Mouse (Mus musculus): Measurements from ENCODE around the gene Zfp629. TPM values are rescaled to one million over a fixed set of nuclear protein-coding genes. Genes with fewer than 3 reads are reported as not detected.

Zfp629 gene
- polyA plus RNA-seq, 1 experiment from 2014 or later = 26.1 TPM

DNA sequence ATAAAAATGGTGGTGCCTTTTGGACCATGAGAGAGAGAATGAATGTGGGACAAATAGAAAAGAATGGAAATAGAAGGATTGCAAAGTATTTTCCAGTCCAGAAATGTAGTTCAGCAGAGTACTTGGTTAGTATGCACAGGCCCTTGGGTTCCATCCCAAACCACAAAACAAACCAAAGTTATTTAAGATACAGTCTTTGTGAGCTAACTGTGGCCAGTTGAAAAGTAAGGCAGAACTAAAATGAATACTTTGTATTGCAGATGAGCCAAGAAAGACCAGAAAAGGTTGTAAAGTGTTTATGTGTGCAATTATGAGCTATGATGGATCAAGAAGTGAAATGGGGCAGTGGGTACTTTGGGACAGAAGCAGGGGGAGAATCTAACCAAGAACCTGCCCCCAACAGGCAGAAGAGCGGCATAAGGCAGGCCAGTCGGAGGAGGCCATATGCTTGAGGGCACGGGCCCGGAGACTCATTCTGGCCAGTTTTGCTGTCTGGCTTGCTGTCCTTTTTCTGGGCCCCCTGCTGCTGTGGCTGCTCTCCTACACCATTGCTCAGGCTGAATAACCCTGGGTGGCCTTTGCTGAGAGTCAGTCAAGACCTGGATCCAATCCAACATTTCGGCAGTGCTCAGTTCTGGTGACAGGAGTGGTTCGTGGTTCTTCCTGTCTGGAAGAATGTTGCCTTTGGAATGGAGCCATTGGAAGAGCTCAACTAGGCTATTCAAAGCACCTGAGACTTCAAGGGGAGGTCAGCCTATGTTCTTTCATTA lies 51.0 kb downstream of the Zfp629 start:
- no peaks in the 10 kb centered on the region for H3K27me3 ChIP-seq
- 88% methylated on average over 6 of the region's 6 CpGs for WGBS
- no peak overlapping the region for H3K4me3 ChIP-seq (replicated peaks)
- no peaks in the 10 kb centered on the region for H3K9me3 ChIP-seq
- H3K27ac ChIP-seq = no peak overlapping the region
- H3K36me3 ChIP-seq = peaks cover 77% of the 10 kb centered on the region
- no peak overlapping the region for H3K9ac ChIP-seq (replicated peaks)
- ATAC-seq (ENCODE audit: insufficient number of reproducible peaks, insufficient read depth, low FRiP score, low TSS enrichment, low read depth) = no peak
- no peak overlapping the region for H3K4me2 ChIP-seq
- no peaks in the 10 kb centered on the region for H3K4me1 ChIP-seq (replicated peaks)

DNA sequence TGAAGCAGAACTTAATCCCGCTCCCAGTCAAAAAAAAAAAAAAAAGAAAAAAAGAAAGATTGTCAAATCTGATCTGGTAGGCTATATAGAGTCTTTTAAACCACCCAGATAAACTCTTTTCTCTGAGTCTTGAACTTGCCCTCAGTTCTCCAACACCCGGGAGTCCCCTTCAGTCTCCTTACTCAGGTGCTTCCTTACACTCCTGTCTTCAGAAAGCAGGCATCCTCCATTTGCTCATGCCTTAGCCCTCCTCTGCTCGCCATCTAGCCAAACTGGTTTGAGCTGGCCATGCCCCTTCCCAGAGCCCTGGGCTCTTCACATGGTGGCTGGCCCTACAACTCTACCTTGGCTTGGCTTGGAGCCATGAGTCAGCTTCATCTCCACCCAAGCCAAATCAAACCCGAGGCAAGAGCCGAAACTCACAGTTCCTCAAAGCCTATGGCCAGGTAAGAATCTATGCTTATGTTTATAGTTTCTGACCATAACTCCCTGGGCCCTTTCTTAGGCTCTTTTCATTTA lies 54.2 kb downstream of the Zfp629 start, which contains the start of gene Tmem265:
Tmem265 (plus strand) TSS at position 51 of the 519 bp plus-strand sequence.
- H3K36me3 ChIP-seq = peaks cover 88% of the 10 kb centered on the region
- 92% methylated on average over 5 of the region's 5 CpGs for WGBS
- H3K9ac ChIP-seq (replicated peaks) = no peak within 1 kb of the TSS

DNA sequence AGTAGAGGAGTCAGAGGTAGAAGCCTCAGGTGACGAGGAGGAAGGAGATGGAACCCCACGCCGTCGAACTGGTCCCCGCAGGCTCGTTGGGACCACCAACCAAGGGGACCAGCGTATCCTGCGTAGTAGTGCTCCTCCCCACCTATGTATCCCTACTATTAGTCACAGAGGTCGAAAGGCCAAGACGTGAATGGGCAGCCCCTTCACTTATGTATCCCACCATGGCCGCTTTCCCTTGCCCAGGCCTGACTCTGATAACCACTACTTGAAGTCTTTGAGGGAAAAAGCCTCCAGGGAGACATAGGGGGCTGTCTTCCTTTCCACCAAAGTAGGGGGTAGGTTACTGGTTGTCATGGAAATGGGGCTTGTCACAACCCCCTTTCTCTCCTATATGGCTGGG lies 55.0 kb downstream of the Zfp629 start:
- H3K36me3 ChIP-seq = peaks cover 89% of the 10 kb centered on the region
- H3K9me3 ChIP-seq = no peaks in the 10 kb centered on the region
- H3K27me3 ChIP-seq = no peaks in the 10 kb centered on the region
- H3K4me3 ChIP-seq (replicated peaks) = no peak overlapping the region
- ATAC-seq (ENCODE audit: insufficient number of reproducible peaks, insufficient read depth, low FRiP score, low TSS enrichment, low read depth) = peak; percentile 31; the same call in 1 of the 2 replicates
- no peaks in the 10 kb centered on the region for H3K4me1 ChIP-seq (replicated peaks)
- H3K4me2 ChIP-seq = no peak overlapping the region
- no peak overlapping the region for H3K27ac ChIP-seq
- H3K9ac ChIP-seq (replicated peaks) = no peak overlapping the region
- WGBS = 95% methylated on average over 11 of the region's 11 CpGs

More for the DNA sequence above, 54.2 kb downstream of the Zfp629 start, which contains the start of gene Tmem265:
- Histone ChIP-seq H3K4me1 (replicated peaks) (no peaks in the 10 kb centered on the region), H3K4me3 (replicated peaks) (no peak within 1 kb of the TSS), H3K27ac (no peak within 1 kb of the TSS), H3K4me2 (no peak within 1 kb of the TSS), H3K9me3 (no peaks in the 10 kb centered on the region), H3K27me3 (no peaks in the 10 kb centered on the region)
- no peak for ATAC-seq (ENCODE audit: insufficient number of reproducible peaks, insufficient read depth, low FRiP score, low TSS enrichment, low read depth)

Other genes starting within 250 kb of the Zfp629 start
- gene Zfp747, start 239.7 kb downstream of the Zfp629 start, polyA plus RNA-seq (2016; fragmentation: Nextera tagmentation; extraction: Ambion mirVana) = 9.2 and 10.1 TPM in 2 replicates
- 5.8 and 6.7 TPM in 2 replicates for gene 9130019O22Rik, start 228.6 kb downstream of the Zfp629 start, polyA plus RNA-seq (2016; fragmentation: Nextera tagmentation; extraction: Ambion mirVana)
- 6.4 and 7.0 TPM in 2 replicates for gene E430018J23Rik, start 222.2 kb downstream of the Zfp629 start, polyA plus RNA-seq (2016; fragmentation: Nextera tagmentation; extraction: Ambion mirVana)
- gene Zfp764, start 209.0 kb downstream of the Zfp629 start, polyA plus RNA-seq (2016; fragmentation: Nextera tagmentation; extraction: Ambion mirVana) = 7.0 and 8.3 TPM in 2 replicates
- gene Zfp688, start 193.7 kb downstream of the Zfp629 start, polyA plus RNA-seq (2016; fragmentation: Nextera tagmentation; extraction: Ambion mirVana) = 29.4 and 31.3 TPM in 2 replicates
- gene Zfp689, start 166.6 kb downstream of the Zfp629 start, polyA plus RNA-seq (2016; fragmentation: Nextera tagmentation; extraction: Ambion mirVana) = 16.8 and 17.8 TPM in 2 replicates
- 41.0 and 43.7 TPM in 2 replicates for gene Prr14, start 156.2 kb downstream of the Zfp629 start, polyA plus RNA-seq (2016; fragmentation: Nextera tagmentation; extraction: Ambion mirVana)
- 11.7 and 13.0 TPM in 2 replicates for gene Fbrs, start 136.6 kb downstream of the Zfp629 start, polyA plus RNA-seq (2016; fragmentation: Nextera tagmentation; extraction: Ambion mirVana)
- 77.2 and 79.4 TPM in 2 replicates for gene Srcap, start 103.8 kb downstream of the Zfp629 start, polyA plus RNA-seq (2016; fragmentation: Nextera tagmentation; extraction: Ambion mirVana)
- 15.9 and 18.0 TPM in 2 replicates for gene Gm42715, start 96.2 kb downstream of the Zfp629 start, polyA plus RNA-seq (2016; fragmentation: Nextera tagmentation; extraction: Ambion mirVana)
- gene Tmem265, start 54.4 kb downstream of the Zfp629 start, polyA plus RNA-seq (2016; fragmentation: Nextera tagmentation; extraction: Ambion mirVana) = 5.3 and 8.1 TPM in 2 replicates
- gene Phkg2, start 42.5 kb downstream of the Zfp629 start, polyA plus RNA-seq (2016; fragmentation: Nextera tagmentation; extraction: Ambion mirVana) = 40.4 and 42.2 TPM in 2 replicates
- 12.1 and 13.1 TPM in 2 replicates for gene Ccdc189, start 27.2 kb downstream of the Zfp629 start, polyA plus RNA-seq (2016; fragmentation: Nextera tagmentation; extraction: Ambion mirVana)
- gene Rnf40, start 27.0 kb downstream of the Zfp629 start, polyA plus RNA-seq (2016; fragmentation: Nextera tagmentation; extraction: Ambion mirVana) = 61.6 and 66.6 TPM in 2 replicates
- 120 and 127 TPM in 2 replicates for gene Bcl7c, start 93.1 kb upstream of the Zfp629 start, polyA plus RNA-seq (2016; fragmentation: Nextera tagmentation; extraction: Ambion mirVana)
- 29.3 and 30.0 TPM in 2 replicates for gene Ctf1, start 96.9 kb upstream of the Zfp629 start, polyA plus RNA-seq (2016; fragmentation: Nextera tagmentation; extraction: Ambion mirVana)
- gene Ctf2, start 116.4 kb upstream of the Zfp629 start, polyA plus RNA-seq (2016; fragmentation: Nextera tagmentation; extraction: Ambion mirVana) = 0.36 and 0.60 TPM in 2 replicates
- 9.0 and 10.5 TPM in 2 replicates for gene Fbxl19, start 128.7 kb upstream of the Zfp629 start, polyA plus RNA-seq (2016; fragmentation: Nextera tagmentation; extraction: Ambion mirVana)
- 15.2 and 15.4 TPM in 2 replicates for gene Orai3, start 154.0 kb upstream of the Zfp629 start, polyA plus RNA-seq (2016; fragmentation: Nextera tagmentation; extraction: Ambion mirVana)
- gene Setd1a, start 160.9 kb upstream of the Zfp629 start, polyA plus RNA-seq (2016; fragmentation: Nextera tagmentation; extraction: Ambion mirVana) = 24.7 and 25.2 TPM in 2 replicates
- gene Gm49388, start 169.8 kb upstream of the Zfp629 start, polyA plus RNA-seq (2016; fragmentation: Nextera tagmentation; extraction: Ambion mirVana) = not detected in 2 replicates
- gene Hsd3b7, start 184.8 kb upstream of the Zfp629 start, polyA plus RNA-seq (2016; fragmentation: Nextera tagmentation; extraction: Ambion mirVana) = 9.5 and 9.8 TPM in 2 replicates
- gene Stx4a, start 208.5 kb upstream of the Zfp629 start, polyA plus RNA-seq (2016; fragmentation: Nextera tagmentation; extraction: Ambion mirVana) = 31.8 and 41.5 TPM in 2 replicates
- gene Stx1b, start 208.8 kb upstream of the Zfp629 start, polyA plus RNA-seq (2016; fragmentation: Nextera tagmentation; extraction: Ambion mirVana) = 8.4 and 9.3 TPM in 2 replicates

All from limb, embryonic 12.5 days (tissue).